Mouse (Mus musculus) left cerebral cortex, postnatal 25 days (tissue): ENCODE results near the gene B4galt2. TPM values are rescaled to one million over a fixed set of nuclear protein-coding genes. Genes with fewer than 3 reads are reported as not detected.
A peak's percentile ranks its signal among the peaks of the same experiment; 100 is the strongest.

Experiments
- DNase-seq, 2 experiments: peaks; one replicate each; pipeline ENCODE4 v3.0.0; 2022; ENCODE audit warnings: low spot score in 2 of 2, mixed read lengths in 1 of 2
- intact Hi-C: fragments of 180-260 bp; cut with DNase I; formaldehyde crosslinking; loops from one replicate; pipeline ENCODE4 v1.15.1; 2025
- total RNA-seq, 2 experiments: library from RNA; stranded (reverse); gene quantifications; 2 replicates each; pipeline ENCODE4 v1.2.3; 2021

Gene B4galt2
- total RNA-seq, 2 experiments from 2014 or later = 107 to 116 TPM

DNA sequence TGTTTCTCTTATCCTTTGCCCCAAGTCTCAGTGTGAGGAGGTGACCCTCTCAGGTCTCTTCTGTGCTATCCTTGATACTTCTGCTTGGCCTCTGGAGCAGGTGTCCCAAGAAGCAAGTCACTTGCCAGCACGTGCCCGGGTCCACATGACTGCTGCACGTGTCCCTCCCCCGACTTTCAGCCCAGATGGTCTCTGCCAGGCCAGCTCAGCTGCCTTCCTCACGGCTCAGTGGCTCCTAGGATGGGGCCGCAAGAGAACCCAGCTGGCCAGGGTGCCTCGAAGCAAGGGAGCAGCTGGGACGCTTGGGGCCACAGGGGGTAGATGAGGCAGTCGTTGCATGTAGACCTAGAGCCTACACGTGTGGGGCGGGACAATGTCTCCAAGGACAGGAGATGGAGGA, 38.0 kb downstream of the B4galt2 start:
- no peak for DNase-seq
- intact Hi-C loops = no loop called here

- intact Hi-C loops = no loop called here
Measured at GRCm38 (mm10) chr4:117844467-117844866, 38.8 kb downstream of the B4galt2 start.

DNA sequence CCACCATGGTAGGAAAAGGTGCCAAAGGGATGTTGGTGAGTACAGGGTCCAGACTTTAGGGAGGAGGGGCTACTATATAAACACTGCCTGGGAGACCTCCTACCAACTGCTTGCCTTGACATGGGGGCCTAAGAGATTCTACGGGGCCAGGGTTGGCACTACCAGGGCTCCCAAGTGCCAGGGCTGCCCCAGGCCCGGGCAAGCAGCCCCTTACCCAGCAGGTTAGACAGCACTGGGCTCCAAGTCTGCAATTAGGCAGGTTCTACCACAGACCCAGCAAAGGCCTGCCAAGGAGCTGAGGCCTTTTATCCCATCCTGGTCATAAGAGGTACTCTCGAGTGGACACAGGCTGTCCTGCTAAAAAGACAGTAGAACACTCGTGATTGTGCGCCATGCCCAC, 40.2 kb downstream of the B4galt2 start:
- intact Hi-C loops = no loop called here
- DNase-seq = no peak

More at GRCm38 (mm10) chr4:117844467-117844866, 38.8 kb downstream of the B4galt2 start:
- DNase-seq = no peak

GRCm38 (mm10) chr4:117841566-117841965, 41.7 kb downstream of the B4galt2 start:
- no peak for DNase-seq
- intact Hi-C loops = no loop called here

GRCm38 (mm10) chr4:117840821-117841220, 42.5 kb downstream of the B4galt2 start:
- no peak for DNase-seq
- intact Hi-C loops = no loop called here

- DNase-seq = no peak
- intact Hi-C loops = no loop called here
Measured at GRCm38 (mm10) chr4:117839366-117839765, 43.9 kb downstream of the B4galt2 start.

DNA sequence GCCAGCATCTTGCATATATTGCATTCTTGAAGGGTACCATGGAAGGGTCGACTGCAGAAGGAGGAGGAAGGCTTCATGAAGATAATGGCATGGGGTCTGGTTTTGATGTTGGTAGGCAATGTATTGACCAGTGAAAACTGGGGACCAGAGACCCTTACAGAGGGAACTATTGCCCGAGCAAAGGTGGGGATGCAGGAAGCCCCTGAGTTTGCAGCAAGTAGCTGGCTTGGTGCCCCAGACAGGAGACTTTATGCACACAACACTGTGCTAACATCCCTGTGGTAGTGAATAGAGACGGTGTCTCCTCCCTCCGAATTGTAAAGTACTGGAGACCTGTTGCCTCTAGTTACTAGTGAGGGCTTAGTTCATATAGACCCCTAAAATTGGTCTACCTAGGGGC, 46.0 kb downstream of the B4galt2 start:
- no peak for DNase-seq
- intact Hi-C loops = no loop called here

DNA sequence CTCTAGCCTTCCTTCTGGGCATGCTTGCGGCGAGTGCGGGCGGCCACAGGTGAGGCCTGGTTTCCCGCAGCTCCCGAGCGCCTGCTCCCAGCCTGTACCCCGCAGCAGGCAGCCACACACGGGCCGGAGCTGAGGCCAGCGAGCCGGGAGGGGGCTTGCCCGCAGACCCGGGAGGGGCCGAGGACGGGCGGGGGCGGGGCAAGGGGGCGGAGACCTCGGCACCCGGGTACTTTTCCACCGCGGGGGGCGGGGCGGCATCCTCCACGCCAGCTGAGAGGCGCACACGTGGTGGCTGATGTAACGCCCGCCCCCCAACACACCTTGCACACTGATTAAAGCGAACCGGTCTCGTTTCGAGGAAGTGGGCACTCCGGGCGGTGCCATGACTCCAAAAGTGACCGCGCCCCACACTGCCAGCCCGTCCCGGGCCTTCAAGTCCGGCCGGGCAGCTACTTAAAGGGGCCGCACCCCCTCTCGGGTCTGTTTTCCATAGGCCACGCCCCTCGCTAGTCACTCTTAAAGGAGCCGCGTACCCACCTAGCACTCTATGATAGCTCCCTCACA, 47.0 kb downstream of the B4galt2 start:
- peak; percentile 90 to 91 for DNase-seq
- intact Hi-C loops = no loop called here

DNA sequence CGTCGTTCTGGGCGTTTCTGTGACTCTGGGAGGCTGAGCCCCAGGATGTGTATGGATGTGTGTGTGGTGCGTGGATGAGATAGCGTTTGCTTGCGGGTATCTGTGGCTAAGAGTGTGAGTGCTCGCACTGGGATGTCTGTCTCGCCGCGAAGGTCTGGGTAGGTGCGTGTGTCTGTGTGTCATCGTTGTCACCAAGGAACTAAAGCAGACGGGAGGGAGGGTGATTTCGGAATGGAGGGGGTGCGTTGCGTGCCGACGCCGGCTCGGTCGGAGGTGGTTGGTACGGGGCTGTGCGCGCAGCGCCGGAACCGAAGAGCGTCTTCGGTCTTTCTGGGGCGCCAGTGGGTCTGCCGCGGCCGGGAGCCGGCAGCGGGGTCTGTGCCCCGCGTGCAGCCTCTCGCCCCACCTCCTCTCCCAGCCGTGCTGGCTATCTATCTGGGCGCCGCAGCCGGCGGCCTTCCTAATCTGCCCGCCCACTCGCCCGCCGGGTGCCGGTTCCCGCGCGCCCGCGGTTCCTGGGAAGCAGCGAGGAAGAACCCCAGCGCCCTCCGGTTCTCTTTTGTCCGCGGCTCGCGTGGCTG, 47.7 kb downstream of the B4galt2 start:
- intact Hi-C loops = loop anchor here (2.0 kb wide), 1 partner anchor 27 kb away; no protein-coding TSS in a partner anchor
- DNase-seq = peak; percentile 71 to 80

DNA sequence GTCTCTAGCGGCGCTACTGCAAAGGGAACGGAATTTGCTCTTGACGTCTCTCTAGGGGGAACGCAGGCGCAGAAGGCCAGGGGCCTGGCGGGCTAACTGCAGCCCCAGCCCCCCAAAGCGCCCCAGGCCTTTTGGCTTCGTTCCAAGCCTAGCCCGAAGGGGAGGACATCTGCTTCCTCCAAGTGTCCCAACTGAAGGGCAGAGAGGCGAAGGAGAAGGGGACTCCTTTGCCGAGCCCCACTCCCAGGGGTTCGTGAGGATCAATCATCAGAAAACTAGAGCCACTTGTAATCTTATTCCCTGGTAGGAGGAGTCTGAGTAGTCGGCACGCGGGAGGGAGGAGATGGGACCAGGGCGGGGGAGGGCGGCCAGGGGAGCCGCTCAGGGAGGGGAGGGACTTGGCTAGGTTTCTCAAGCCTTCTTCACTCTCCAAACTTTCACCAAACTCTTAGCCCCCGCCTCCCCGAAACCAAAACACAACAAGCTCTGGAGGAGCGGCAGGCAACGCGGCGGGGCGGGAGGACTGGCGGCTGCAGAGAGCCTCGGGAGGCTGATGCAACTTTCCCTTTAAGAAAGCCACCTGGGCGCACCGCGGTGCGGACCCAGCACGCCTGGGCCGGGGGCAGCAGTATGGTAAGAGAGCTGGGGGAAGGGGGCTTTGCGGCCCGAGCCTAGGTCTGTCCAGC, 48.3 kb downstream of the B4galt2 start:
- DNase-seq = peak; percentile 57 to 59
- intact Hi-C loops = loop anchor here (2.0 kb wide), 1 partner anchor 28 kb away; no protein-coding TSS in a partner anchor

DNA sequence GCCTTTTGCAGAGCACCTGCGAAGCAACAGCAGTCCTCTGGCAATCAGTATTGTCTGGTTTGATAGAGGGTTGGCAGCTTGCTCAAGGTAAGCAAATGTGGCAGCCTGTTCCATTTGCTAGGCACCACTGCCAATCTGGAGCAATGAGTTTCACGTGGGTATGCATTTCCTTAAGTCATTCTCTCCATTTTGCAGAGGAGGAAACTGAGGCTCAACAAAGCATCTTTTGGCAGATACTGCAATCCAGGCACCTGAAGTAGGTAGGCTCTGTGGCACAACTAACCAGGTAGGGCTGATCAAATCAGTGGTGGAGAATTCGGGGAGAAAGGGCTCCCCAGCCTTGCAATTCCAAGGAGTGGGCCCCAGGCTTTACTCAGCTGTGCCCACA, 48.8 kb downstream of the B4galt2 start, which contains the start of gene Slc6a9:
Slc6a9 (plus strand) TSS at position 50 of the 388 bp plus-strand sequence.
- intact Hi-C loops = loop anchor here (2.0 kb wide), 1 partner anchor 28 kb away; no protein-coding TSS in a partner anchor

GRCm38 (mm10) chr4:117831920-117832691, 51.2 kb downstream of the B4galt2 start:
- no peak for DNase-seq
- intact Hi-C loops = no loop called here

More for the DNA sequence above, 48.8 kb downstream of the B4galt2 start, which contains the start of gene Slc6a9:
- DNase-seq = no peak

- intact Hi-C loops = no loop called here
- DNase-seq = no peak
Measured at GRCm38 (mm10) chr4:117831499-117831898, 51.8 kb downstream of the B4galt2 start.

GRCm38 (mm10) chr4:117830801-117831200, 52.5 kb downstream of the B4galt2 start:
- intact Hi-C loops = no loop called here
- no peak for DNase-seq

- no peak for DNase-seq
- intact Hi-C loops = no loop called here
Measured at GRCm38 (mm10) chr4:117830124-117830551, 53.1 kb downstream of the B4galt2 start.

DNA sequence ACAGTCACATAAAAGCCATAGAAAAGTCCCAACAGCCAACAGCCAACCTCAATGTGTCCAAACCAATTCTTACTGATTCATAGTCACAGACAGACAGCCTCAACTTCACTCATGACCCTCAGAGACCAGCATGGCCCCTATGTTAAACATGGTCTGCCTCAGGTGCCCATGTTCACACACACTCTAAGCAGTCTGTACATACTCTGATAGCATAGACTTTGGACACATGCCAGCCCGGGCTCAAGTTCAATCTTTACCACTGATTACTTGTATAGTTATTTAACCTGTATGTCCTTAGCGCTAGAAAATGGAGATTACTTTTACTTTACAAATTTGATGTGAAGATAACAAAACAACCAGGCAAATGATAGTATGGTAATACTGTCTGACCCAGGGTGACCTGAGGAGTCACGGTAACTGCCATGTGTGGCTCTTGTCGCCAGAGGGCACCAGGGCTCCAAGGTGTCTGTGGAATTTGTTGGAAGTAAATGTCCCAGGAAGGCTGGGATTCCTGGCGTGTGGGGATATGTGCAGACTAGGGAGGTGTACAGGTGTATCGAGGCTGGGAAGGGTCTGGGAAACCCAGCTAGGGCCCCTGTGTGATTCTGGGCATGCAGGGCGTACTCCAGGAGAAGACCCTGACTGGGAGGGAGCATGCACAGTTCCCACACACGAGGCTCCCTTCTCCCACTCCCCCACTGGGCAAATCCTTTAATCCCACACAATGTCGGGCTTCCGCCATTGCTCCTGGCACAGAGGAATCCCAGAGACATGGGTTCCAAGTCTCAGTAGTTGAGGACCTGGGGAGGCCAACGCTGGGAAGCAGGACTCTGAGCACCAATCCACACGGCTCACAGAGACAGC, 53.8 kb downstream of the B4galt2 start:
- intact Hi-C loops = loop anchor here (2.0 to 5.0 kb wide), 3 partner anchors 37 to 253 kb away; partner anchors contain the start of gene Artn
- peak; percentile 46 to 54 for DNase-seq

DNA sequence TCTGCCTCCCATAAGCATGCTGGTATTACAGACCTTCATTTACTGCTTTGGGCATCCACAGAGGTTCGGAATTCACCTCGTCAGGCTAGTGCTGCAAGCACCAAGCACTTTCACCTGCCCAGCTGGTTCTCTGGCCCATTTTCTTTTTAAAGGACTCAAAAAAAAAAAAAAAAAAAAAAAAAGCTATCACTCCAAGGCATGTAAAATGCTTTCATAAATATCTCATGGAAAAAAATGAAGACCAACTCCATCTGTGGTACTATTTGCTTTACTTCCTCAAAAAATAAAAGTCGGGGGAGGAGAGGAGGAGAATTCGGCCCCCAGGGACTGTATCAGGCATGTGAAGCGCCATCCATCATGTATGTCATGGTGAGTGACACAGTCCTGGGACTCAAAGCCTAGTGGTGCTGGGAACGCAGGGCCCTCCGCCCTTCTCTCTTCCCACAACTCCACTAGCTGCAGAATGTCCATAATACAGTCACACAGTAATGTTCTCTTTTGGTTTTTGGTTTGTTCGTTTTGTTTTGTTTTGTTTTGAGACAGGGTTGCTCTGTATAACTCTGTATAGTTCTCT, 54.6 kb downstream of the B4galt2 start:
- no peak for DNase-seq
- intact Hi-C loops = loop anchor here (2.0 to 5.0 kb wide), 3 partner anchors 38 to 254 kb away; partner anchors contain the start of gene Artn
